Mouse (Mus musculus): ENCODE measurements around the gene Cfap161.

DNA sequence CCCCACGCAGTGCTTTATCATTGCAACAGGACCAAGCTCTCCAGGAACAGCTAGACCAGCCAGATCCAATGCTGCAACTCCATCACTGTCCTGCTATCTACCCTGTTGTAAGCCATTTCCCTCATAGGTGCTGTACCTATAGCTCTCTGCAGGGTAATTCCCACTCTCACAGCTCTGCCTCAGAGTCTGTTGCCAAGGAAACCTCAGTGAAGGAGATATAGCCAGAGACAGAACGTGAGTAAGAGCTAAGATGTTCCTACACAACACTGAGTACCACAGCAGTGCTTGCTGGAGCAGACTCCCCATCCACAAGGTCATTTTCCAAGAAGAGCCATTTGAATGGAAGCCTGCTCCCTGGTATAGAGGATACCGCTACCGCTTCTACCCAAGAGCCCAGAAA lies 50.4 kb downstream of the Cfap161 start:
- TF ChIP-seq EP300 (optimal IDR thresholded peaks at IDR 0.05) (no peak), CTCF (IDR thresholded peaks at IDR 0.05; ENCODE audit: low read depth) (no peak)
